Mouse (Mus musculus) bone marrow, adult 2 months (tissue): Measurements from ENCODE around the gene Olfr1370.

Source experiments
- CTCF ChIP-seq: fragments of 200-500 bp; IDR thresholded peaks from 2 replicates; pipeline ENCODE4 v1.5.1; 2011; ENCODE audit warnings: low read length, control low read depth; ENCODE audit not compliant: control insufficient read depth, insufficient read depth
- POLR2A ChIP-seq: fragments of 200-500 bp; IDR thresholded peaks from 2 replicates; pipeline ENCODE4 v1.6.1; 2011; ENCODE audit warnings: low read depth, mild to moderate bottlenecking, control low read depth, low read length, borderline replicate concordance; ENCODE audit not compliant: control insufficient read depth

GRCm38 (mm10) chr13:21066021-21066420 lies 8.7 kb downstream of the Olfr1370 start:
- TF ChIP-seq CTCF (no peak), POLR2A (no peak)
